In the genomic region with DNA sequence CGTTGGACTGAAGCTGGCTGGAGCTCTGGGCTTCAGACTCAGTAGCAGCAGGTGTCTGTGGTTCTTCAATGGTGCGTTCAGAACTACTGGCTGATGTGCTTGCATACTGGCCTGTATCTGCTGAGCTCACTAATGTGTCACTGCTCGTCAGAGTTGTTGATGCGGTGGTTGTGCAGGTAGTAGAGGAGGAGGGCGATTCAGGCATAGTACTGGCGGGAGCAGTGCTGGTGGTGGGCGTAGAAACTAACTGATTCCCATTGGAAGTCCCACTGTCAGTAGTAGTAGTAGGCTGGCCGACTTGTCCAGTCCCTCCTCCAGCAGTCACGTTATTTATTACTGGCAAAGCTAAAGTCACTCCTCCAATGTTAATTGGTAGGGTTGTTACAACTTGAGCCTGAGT, we compare ENCODE assay signal across 10 mouse cellular contexts. TPM values are rescaled to one million over a fixed set of nuclear protein-coding genes. Genes with fewer than 3 reads are reported as not detected.
A peak's percentile ranks its signal among the peaks of the same experiment; 100 is the strongest.
DNase-seq lines count a peak whose midpoint lies in the region; ATAC-seq and TF ChIP-seq lines count a peak whose summit lies in the region.
"Had no signal": no experiment of that assay in that cellular context is flagged by ENCODE, and none has a peak within 500 bp of the region (broad histone marks: within the 10 kb centered on the region; RNA-seq: fewer than 3 reads in every experiment).

No protein-coding gene starts in this region.

- H3K27me3 ChIP-seq in hindbrain, embryonic 12.5 days = no peaks in the 10 kb centered on the region
- H3K27me3 ChIP-seq in hindbrain, embryonic 11.5 days (ENCODE audit: control insufficient read depth, insufficient read depth, low read length) = no peaks in the 10 kb centered on the region
- no peaks in the 10 kb centered on the region for H3K27me3 ChIP-seq in G1E (ENCODE audit: insufficient read depth, low read length)
- no peaks in the 10 kb centered on the region for H3K27me3 ChIP-seq in forebrain, embryonic 12.5 days
- no peaks in the 10 kb centered on the region for H3K27me3 ChIP-seq in liver, embryonic 16.5 days (ENCODE audit: control insufficient read depth, insufficient read depth, low read depth, low read length)
- H3K27me3 ChIP-seq: heart, embryonic 12.5 days; kidney, embryonic 15.5 days had no signal

- H3K4me2 ChIP-seq in hindbrain, embryonic 12.5 days (replicated peaks) = peak overlapping the region; percentile 40
- no peak overlapping the region for H3K4me2 ChIP-seq in hindbrain, embryonic 11.5 days (replicated peaks; ENCODE audit: low read depth, low read length)
- peak overlapping the region; percentile 65 for H3K4me2 ChIP-seq in forebrain, embryonic 12.5 days
- H3K4me2 ChIP-seq in liver, embryonic 16.5 days (ENCODE audit: low read depth, low read length) = peak overlapping the region; percentile 66

- 86% methylated on average over 9 of the region's 9 CpGs for WGBS in hindbrain, embryonic 12.5 days
- WGBS in hindbrain, embryonic 11.5 days = 82% methylated on average over 9 of the region's 9 CpGs
- 78% methylated on average over 9 of the region's 9 CpGs for WGBS in forebrain, embryonic 12.5 days
- WGBS in liver, embryonic 16.5 days (ENCODE audit: insufficient replicate concordance) = 79% methylated on average over 9 of the region's 9 CpGs

- ATAC-seq in hindbrain, embryonic 12.5 days (ENCODE audit: low FRiP score) = no peak
- ATAC-seq in hindbrain, embryonic 11.5 days (ENCODE audit: low FRiP score) = no peak
- ATAC-seq in G1E (ENCODE audit: extremely low read depth, insufficient number of reproducible peaks, low FRiP score, poor library complexity, severe bottlenecking) = no peak
- ATAC-seq in forebrain, embryonic 12.5 days (ENCODE audit: low FRiP score) = no peak
- ATAC-seq in liver, embryonic 16.5 days (ENCODE audit: low read depth) = no peak

- no peaks in the 10 kb centered on the region for H3K36me3 ChIP-seq in hindbrain, embryonic 12.5 days
- H3K36me3 ChIP-seq in hindbrain, embryonic 11.5 days (ENCODE audit: control insufficient read depth, insufficient read depth, low read length) = no peaks in the 10 kb centered on the region
- H3K36me3 ChIP-seq in G1E (replicated peaks) = peaks cover 12% of the 10 kb centered on the region
- peaks cover 8% of the 10 kb centered on the region for H3K36me3 ChIP-seq in forebrain, embryonic 12.5 days (replicated peaks)
- H3K36me3 ChIP-seq in liver, embryonic 16.5 days (ENCODE audit: control insufficient read depth, insufficient read depth) = peaks cover 3% of the 10 kb centered on the region; the same call in 1 of the 2 replicates

- H3K27ac ChIP-seq in hindbrain, embryonic 12.5 days = no peak overlapping the region
- no peak overlapping the region for H3K27ac ChIP-seq in hindbrain, embryonic 11.5 days (ENCODE audit: low read depth, low read length)
- no peak overlapping the region for H3K27ac ChIP-seq in forebrain, embryonic 12.5 days
- H3K27ac ChIP-seq in liver, embryonic 16.5 days (ENCODE audit: low read length) = peak overlapping the region; percentile 55
- H3K27ac ChIP-seq: kidney, embryonic 15.5 days had no signal

- peaks cover 30% of the 10 kb centered on the region for H3K4me1 ChIP-seq in hindbrain, embryonic 12.5 days
- peaks cover 3% of the 10 kb centered on the region; the same call in 1 of the 2 replicates for H3K4me1 ChIP-seq in hindbrain, embryonic 11.5 days (replicated peaks; ENCODE audit: control insufficient read depth, insufficient read depth, low read length)
- peaks cover 62% of the 10 kb centered on the region for H3K4me1 ChIP-seq in G1E (ENCODE audit: insufficient read depth, low read depth, low read length)
- H3K4me1 ChIP-seq in forebrain, embryonic 12.5 days = peaks cover 34% of the 10 kb centered on the region
- H3K4me1 ChIP-seq in liver, embryonic 16.5 days (ENCODE audit: control insufficient read depth, low read depth, low read length) = peaks cover 41% of the 10 kb centered on the region

- H3K9me3 ChIP-seq in hindbrain, embryonic 12.5 days (replicated peaks) = no peaks in the 10 kb centered on the region
- no peaks in the 10 kb centered on the region for H3K9me3 ChIP-seq in hindbrain, embryonic 11.5 days (ENCODE audit: control insufficient read depth, low read length)
- no peaks in the 10 kb centered on the region for H3K9me3 ChIP-seq in G1E (replicated peaks)
- H3K9me3 ChIP-seq in forebrain, embryonic 12.5 days = no peaks in the 10 kb centered on the region
- no peaks in the 10 kb centered on the region for H3K9me3 ChIP-seq in liver, embryonic 16.5 days (replicated peaks; ENCODE audit: control insufficient read depth, low read length)
- H3K9me3 ChIP-seq: heart, embryonic 12.5 days; kidney, embryonic 15.5 days had no signal

- no peak overlapping the region for H3K4me3 ChIP-seq in hindbrain, embryonic 12.5 days
- H3K4me3 ChIP-seq in hindbrain, embryonic 11.5 days (ENCODE audit: low read depth, low read length) = no peak overlapping the region
- H3K4me3 ChIP-seq in G1E (ENCODE audit: low read depth, low read length) = peak overlapping the region; percentile 90; the same call in 1 of the 2 replicates
- no peak overlapping the region for H3K4me3 ChIP-seq in forebrain, embryonic 12.5 days (replicated peaks)
- peak overlapping the region; percentile 52 for H3K4me3 ChIP-seq in liver, embryonic 16.5 days (ENCODE audit: low read depth, low read length)

- no peak for TF ChIP-seq CTCF in G1E (IDR thresholded peaks at IDR 0.05; ENCODE audit: low read depth, low read length)

- DNase-seq in hindbrain, embryonic 11.5 days (ENCODE audit: low spot score) = no peak
- DNase-seq in G1E (ENCODE audit: low spot score) = no peak
- no peak for DNase-seq in ovary, postnatal 10 days (ENCODE audit: low spot score)
- DNase-seq in layer of hippocampus, adult 18-20 months (ENCODE audit: low spot score in 2 of 2) = no peak
- DNase-seq: right cerebral cortex, postnatal 25 days had no signal

- H3K9ac ChIP-seq in hindbrain, embryonic 12.5 days = no peak overlapping the region
- H3K9ac ChIP-seq in hindbrain, embryonic 11.5 days (ENCODE audit: low read depth, low read length) = no peak overlapping the region; the same call in 1 of the 2 replicates
- H3K9ac ChIP-seq in forebrain, embryonic 12.5 days = peak overlapping the region; percentile 36; the same call in 1 of the 2 replicates
- peak overlapping the region; percentile 18; the same call in 1 of the 2 replicates for H3K9ac ChIP-seq in liver, embryonic 16.5 days (ENCODE audit: low read depth, low read length)
- H3K9ac ChIP-seq: kidney, embryonic 15.5 days had no signal

RNA-seq across cellular contexts. Expression of gene Sp4, which starts 2.1 kb away (rescaled TPM):
- 20.1 and 22.4 TPM in 2 replicates for polyA plus RNA-seq in hindbrain, embryonic 12.5 days (2016; fragmentation: Nextera tagmentation; extraction: Ambion mirVana)
- polyA plus RNA-seq in hindbrain, embryonic 11.5 days (2014; fragmentation: Nextera tagmentation; extraction: Ambion mirVana) = 16.8 and 21.3 TPM in 2 replicates
- total RNA-seq in G1E (2014; fragmentation: Nextera tagmentation) (19.6 and 38.6 TPM in 2 replicates), G1E (2017) (12.8 and 14.9 TPM in 2 replicates)
- 12.7 and 19.6 TPM in 2 replicates for polyA plus RNA-seq in G1E (2012)
- 24.3 and 27.1 TPM in 2 replicates for polyA plus RNA-seq in forebrain, embryonic 12.5 days (2016; fragmentation: Nextera tagmentation; extraction: Ambion mirVana)
- polyA plus RNA-seq in liver, embryonic 16.5 days (2015; fragmentation: Nextera tagmentation; extraction: Ambion mirVana) = 5.7 and 6.0 TPM in 2 replicates
- total RNA-seq in layer of hippocampus, adult 18-20 months (2021) = 10 to 100 TPM; 29.4 to 30.7 TPM

Comparison
In these comparisons a context has a peak if more than half of its experiments do, and no peak if none do; other contexts are left out.
1. H3K4me3 ChIP-seq: peak in G1E (single experiment) and liver, embryonic 16.5 days (single experiment); none in hindbrain, embryonic 12.5 days (single experiment), hindbrain, embryonic 11.5 days (single experiment) and forebrain, embryonic 12.5 days (single experiment).
2. H3K9ac ChIP-seq: peak in forebrain, embryonic 12.5 days (single experiment) and liver, embryonic 16.5 days (single experiment); none in hindbrain, embryonic 12.5 days (single experiment) and hindbrain, embryonic 11.5 days (single experiment).